Mouse (Mus musculus) liver, postnatal 0 days (tissue): ENCODE measurements at regions not wholly inside any gene's neighbourhood (a gene's known extent, or its start where the extent isn't known, plus 50 kb on each side); places are given as distances from the start of the nearest gene placed in this dataset.

Source experiments
- ATAC-seq: fragments of 200-750 bp; cut with Nextera tagmentation; 2 replicates; pipeline ENCODE4 v1.8.0; 2017; ENCODE audit warnings: mild to moderate bottlenecking, moderate library complexity
- DNase-seq: peaks from one replicate; pipeline ENCODE4 v3.0.0-alpha.2; 2016
- H3K27ac ChIP-seq: fragments of 300-500 bp; sonication (generic); 2 replicates; pipeline ENCODE4 v1.5.1; 2014; ENCODE audit warnings: antibody characterized with exemption, moderate library complexity, mild to moderate bottlenecking, low read depth
- H3K27me3 ChIP-seq: fragments of 300-500 bp; sonication (generic); 2 replicates; pipeline ENCODE4 v1.6.1; 2014; ENCODE audit warnings: low read length, control low read depth, mixed read lengths; ENCODE audit not compliant: insufficient read depth
- H3K36me3 ChIP-seq: fragments of 300-500 bp; sonication (generic); replicated peaks from 2 replicates; pipeline ENCODE4 v1.6.1; 2014; ENCODE audit warnings: mild to moderate bottlenecking, control low read depth, low read length, moderate library complexity, mixed read lengths; ENCODE audit not compliant: insufficient read depth
- H3K4me1 ChIP-seq: fragments of 300-500 bp; sonication (generic); 2 replicates; pipeline ENCODE4 v1.6.1; 2014; ENCODE audit warnings: antibody characterized with exemption, mild to moderate bottlenecking, control low read depth; ENCODE audit not compliant: insufficient read depth
- H3K4me2 ChIP-seq: fragments of 300-500 bp; sonication (generic); 2 replicates; pipeline ENCODE4 v1.6.1; 2014; ENCODE audit warnings: low read depth, mild to moderate bottlenecking, low read length, moderate library complexity, mixed read lengths
- H3K4me3 ChIP-seq: fragments of 300-500 bp; sonication (generic); 2 replicates; pipeline ENCODE4 v1.5.1; 2014; ENCODE audit warnings: low read depth, low read length
- H3K9ac ChIP-seq: fragments of 300-500 bp; sonication (generic); replicated peaks from 2 replicates; pipeline ENCODE4 v1.6.1; 2014; ENCODE audit warnings: mild to moderate bottlenecking, moderate library complexity
- H3K9me3 ChIP-seq: fragments of 300-500 bp; sonication (generic); 2 replicates; pipeline ENCODE4 v1.6.1; 2016; ENCODE audit warnings: mild to moderate bottlenecking, control low read depth, low read length, mixed read lengths
- CTCF ChIP-seq: sonication (generic); IDR thresholded peaks from 2 replicates; pipeline ENCODE4 v1.5.1; 2016; ENCODE audit warnings: antibody characterized with exemption, low read depth
- EP300 ChIP-seq: IDR thresholded peaks from 2 replicates; pipeline ENCODE4 v1.6.1; 2016; ENCODE audit warnings: antibody characterized with exemption, low read depth, mild to moderate bottlenecking
- WGBS: fragments of 180-500 bp; shearing (Covaris S2); extraction: QIAGEN DNeasy Blood & Tissue Kit; methylation state at CpG from one replicate; pipeline ENCODE4 v1.1.7; 2014; ENCODE audit not compliant: insufficient replicate concordance; 5-methylcytosine and 5-hydroxymethylcytosine counted together

- WGBS, result 71% methylated on average over 10 of the region's 10 CpGs
- DNase-seq, result no peak
- no peak for ATAC-seq
Observed at GRCm38 (mm10) chr14:48942882-48943281, 123.0 kb upstream of the Ap5m1 start.

DNA sequence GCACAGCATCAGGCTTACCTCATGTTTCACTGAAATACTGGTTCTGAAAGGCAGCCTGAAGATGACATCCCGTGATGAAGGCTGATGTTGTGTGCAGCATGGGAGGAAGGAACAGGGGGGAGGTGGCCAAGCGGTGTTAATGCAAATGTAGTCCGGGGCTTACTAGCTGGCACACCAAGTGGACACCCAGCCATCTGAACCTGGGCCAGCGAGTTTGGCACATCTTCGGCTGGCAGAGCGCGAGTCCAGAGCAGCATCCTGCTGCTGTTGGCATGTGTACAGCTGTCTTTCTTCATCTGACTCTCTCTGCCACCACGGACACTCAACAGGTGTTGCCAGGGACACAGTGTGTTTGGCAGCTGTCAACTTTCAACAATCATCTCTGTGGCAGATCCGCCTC, 135.0 kb upstream of the Ap5m1 start:
- H3K9ac ChIP-seq, result no peak overlapping the region
- H3K4me2 ChIP-seq, result no peak overlapping the region
- 77% methylated on average over 9 of the region's 9 CpGs for WGBS
- H3K4me3 ChIP-seq, result no peak overlapping the region
- H3K36me3 ChIP-seq, result no peaks in the 10 kb centered on the region
- no peak overlapping the region for H3K27ac ChIP-seq
- no peaks in the 10 kb centered on the region for H3K27me3 ChIP-seq
- ATAC-seq (no peak), DNase-seq (no peak)
- no peaks in the 10 kb centered on the region for H3K9me3 ChIP-seq
- TF ChIP-seq EP300 (no peak), CTCF (no peak)
- H3K4me1 ChIP-seq, result no peaks in the 10 kb centered on the region

More at GRCm38 (mm10) chr14:48942882-48943281, 123.0 kb upstream of the Ap5m1 start:
- Histone ChIP-seq H3K4me3 (no peak overlapping the region), H3K27ac (no peak overlapping the region), H3K9ac (no peak overlapping the region), H3K4me1 (no peaks in the 10 kb centered on the region), H3K4me2 (no peak overlapping the region), H3K36me3 (no peaks in the 10 kb centered on the region), H3K27me3 (no peaks in the 10 kb centered on the region), H3K9me3 (no peaks in the 10 kb centered on the region)
- TF ChIP-seq CTCF (no peak), EP300 (no peak)

GRCm38 (mm10) chr14:48925870-48926269, 140.0 kb upstream of the Ap5m1 start:
- Histone ChIP-seq H3K36me3 (no peaks in the 10 kb centered on the region), H3K4me3 (no peak overlapping the region), H3K4me1 (no peaks in the 10 kb centered on the region), H3K27me3 (no peaks in the 10 kb centered on the region), H3K4me2 (no peak overlapping the region), H3K9ac (no peak overlapping the region), H3K27ac (no peak overlapping the region), H3K9me3 (no peaks in the 10 kb centered on the region)
- no peak for ATAC-seq
- TF ChIP-seq CTCF (no peak), EP300 (no peak)
- DNase-seq, result no peak
- 50% methylated on average over 1 of the region's 1 CpGs for WGBS

GRCm38 (mm10) chr14:48909420-48909819, 156.5 kb upstream of the Ap5m1 start:
- Histone ChIP-seq H3K4me3 (no peak overlapping the region), H3K36me3 (no peaks in the 10 kb centered on the region), H3K9me3 (no peaks in the 10 kb centered on the region), H3K27ac (no peak overlapping the region), H3K4me2 (no peak overlapping the region), H3K9ac (no peak overlapping the region), H3K4me1 (no peaks in the 10 kb centered on the region), H3K27me3 (no peaks in the 10 kb centered on the region)
- TF ChIP-seq EP300 (no peak), CTCF (no peak)
- DNase-seq, result no peak
- WGBS, result 76% methylated on average over 13 of the region's 13 CpGs
- ATAC-seq, result no peak

DNA sequence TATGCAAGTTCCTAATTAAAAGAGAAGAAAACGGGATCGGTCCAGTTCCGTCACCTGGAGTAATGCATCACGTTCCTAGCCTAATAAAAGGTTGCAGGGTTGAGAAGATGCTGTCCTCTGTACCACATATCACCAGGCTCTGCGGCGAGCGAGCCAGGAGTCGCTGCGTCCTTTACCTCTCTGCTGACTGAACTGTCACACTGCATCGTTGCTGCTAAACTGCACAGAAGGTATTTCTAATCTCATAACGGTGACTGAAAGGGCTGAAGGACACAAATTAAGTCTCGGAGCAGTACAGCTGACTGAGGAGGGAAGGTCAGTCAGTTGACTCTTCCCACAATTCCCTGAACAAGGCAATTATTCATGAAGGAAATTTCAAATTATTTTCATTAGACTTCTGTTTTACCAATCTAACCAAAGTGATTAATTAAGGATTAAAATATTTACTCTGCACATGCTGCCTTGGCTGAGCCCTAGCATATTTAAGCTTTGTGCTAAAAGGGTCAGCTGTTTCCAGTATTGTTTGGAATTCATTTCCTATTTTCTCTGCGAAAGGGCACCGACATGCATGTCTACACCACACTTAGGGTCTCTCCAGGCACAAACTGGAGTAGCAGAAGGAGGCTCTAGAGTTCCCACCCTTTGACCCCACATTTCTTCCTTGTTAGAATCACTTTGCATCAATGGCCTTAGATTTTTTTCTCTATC, 157.8 kb upstream of the Ap5m1 start:
- H3K4me1 ChIP-seq, result no peaks in the 10 kb centered on the region
- 75% methylated on average over 14 of the region's 14 CpGs for WGBS
- no peak overlapping the region for H3K4me3 ChIP-seq
- H3K9ac ChIP-seq, result no peak overlapping the region
- DNase-seq (no peak), ATAC-seq (no peak)
- no peaks in the 10 kb centered on the region for H3K27me3 ChIP-seq
- no peak overlapping the region for H3K4me2 ChIP-seq
- no peak for TF ChIP-seq CTCF
- no peak for TF ChIP-seq EP300
- H3K27ac ChIP-seq, result no peak overlapping the region
- H3K9me3 ChIP-seq, result no peaks in the 10 kb centered on the region
- no peaks in the 10 kb centered on the region for H3K36me3 ChIP-seq

GRCm38 (mm10) chr14:48907403-48907973, 158.4 kb upstream of the Ap5m1 start:
- Histone ChIP-seq H3K36me3 (no peaks in the 10 kb centered on the region), H3K4me3 (no peak overlapping the region), H3K27me3 (no peaks in the 10 kb centered on the region), H3K4me2 (no peak overlapping the region), H3K9me3 (no peaks in the 10 kb centered on the region), H3K9ac (no peak overlapping the region), H3K27ac (no peak overlapping the region), H3K4me1 (no peaks in the 10 kb centered on the region)
- TF ChIP-seq CTCF, result no peak
- TF ChIP-seq EP300, result no peak
- DNase-seq (no peak), ATAC-seq (no peak)
- 57% methylated on average over 6 of the region's 6 CpGs for WGBS
